Mouse (Mus musculus) cerebellum, adult 11-12 months (tissue): ENCODE measurements around the gene Zfp759.
"Not testable (repeated sequence)": the region's sequence is repeated elsewhere in the genome, so short reads cannot be mapped to it uniquely, and the experiment has no call there.

ENCODE experiments used
- DNase-seq: peaks from one replicate; pipeline ENCODE4 v3.0.0; 2022

Zfp759 gene

DNA sequence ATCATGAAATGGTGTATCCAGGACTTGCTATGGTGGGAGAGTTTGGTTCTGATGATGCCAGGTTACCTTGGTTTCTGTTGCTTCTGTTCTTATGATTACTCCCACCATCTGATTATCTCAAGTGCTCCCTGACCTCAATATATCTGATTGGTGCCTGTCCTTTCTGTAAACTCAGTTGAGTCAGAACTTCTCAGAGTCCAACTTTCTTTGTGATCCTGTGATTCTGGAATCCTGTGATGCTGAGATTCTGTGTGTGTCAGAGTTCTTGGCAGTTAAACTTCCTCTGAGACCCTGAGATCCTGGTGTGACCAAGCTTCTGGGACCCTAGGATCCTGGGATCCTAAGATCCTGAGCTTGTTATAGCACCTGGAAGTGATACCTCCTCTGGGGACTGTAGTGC lies at the start of gene Zfp759:
Gene Zfp759 (plus strand): TSS at position 301 of the 400 bp plus-strand sequence.
- DNase-seq: not testable (repeated sequence)

DNA sequence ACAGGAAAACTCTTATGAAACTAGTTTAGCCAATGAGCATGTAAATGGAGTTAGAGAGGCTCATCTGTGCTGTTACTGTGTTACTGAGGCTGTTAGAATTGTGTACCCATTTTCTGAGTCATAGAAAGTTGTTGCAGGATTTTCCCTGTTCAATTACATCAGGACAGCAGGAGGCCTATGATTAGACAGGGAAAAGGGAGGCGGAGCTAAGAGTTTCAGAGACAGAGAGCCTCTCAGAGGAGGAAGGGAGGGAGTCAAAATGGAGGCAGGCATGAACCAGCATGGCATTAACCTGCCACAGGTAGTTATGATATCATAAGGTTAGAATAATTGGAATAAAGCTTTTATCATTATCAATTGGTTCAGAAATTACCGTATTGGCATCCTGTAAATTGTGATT lies 48.7 kb upstream of the Zfp759 start:
- DNase-seq: no peak

DNA sequence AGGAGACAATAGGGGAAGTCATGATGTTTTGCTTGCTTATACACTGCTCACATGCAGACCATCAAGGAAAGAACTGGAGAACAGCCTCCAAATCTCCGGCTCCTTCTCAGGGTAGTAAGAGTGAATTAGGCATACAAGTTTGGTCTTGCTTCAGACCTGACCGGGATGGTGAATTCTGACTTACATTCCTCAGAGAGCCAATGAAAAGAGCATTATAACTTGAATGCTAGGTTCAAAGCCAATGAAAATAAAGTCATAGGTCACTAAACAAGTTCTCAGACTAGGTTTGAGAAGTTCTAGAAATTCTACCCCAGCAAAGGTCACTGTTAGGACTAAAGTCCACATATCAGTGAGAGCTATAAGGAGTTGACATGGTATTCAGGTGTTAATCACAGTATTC lies 44.2 kb upstream of the Zfp759 start:
- DNase-seq: no peak

DNA sequence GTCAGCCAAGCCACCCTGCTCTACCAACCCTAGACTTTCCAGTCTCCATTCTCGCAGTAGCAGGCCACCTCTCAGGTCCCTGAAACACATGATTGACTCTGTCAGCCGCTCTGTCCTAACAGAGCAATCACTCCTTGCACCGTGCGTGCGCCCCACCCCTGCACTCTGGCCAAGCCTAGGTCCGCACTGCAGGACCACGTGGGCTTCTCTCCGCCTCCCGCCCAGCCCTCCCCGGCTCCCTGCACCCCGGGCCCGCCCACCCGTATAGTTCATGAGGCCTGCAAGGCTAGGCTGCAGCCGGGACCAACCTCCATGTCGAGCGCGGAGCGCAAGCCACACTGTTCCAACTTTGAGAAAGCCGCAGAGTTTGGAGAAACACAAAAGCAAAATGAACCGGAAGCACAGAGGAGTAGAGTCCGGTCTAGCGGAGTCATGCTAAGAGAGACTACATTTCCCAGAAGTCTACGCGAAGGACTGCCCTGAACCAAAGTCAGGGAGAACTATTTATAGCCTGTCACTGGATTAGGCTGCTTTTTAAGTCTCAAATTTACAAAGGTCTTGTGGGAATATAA lies 40.2 kb upstream of the Zfp759 start:
- DNase-seq: peak; percentile 73

DNA sequence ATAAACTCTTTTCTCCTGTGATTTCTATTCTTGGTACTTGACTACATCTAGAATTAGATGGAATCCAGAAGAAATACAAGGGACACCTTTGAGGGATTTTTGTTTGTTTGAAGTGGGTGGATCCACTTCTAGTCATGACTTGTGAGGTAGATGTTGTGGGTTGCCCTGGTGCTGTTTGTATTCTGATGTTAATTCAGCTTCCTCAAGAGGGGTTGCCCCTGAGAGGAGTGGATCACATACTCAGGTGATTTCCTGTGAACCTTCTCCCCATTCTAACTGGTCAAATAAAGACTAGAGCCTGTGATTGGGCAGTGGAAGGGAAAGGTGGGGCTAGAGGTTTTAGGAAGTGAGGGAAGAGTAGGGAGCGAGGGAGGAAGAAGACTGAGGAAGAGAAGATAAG lies 39.5 kb upstream of the Zfp759 start:
- DNase-seq: peak; percentile 8

DNA sequence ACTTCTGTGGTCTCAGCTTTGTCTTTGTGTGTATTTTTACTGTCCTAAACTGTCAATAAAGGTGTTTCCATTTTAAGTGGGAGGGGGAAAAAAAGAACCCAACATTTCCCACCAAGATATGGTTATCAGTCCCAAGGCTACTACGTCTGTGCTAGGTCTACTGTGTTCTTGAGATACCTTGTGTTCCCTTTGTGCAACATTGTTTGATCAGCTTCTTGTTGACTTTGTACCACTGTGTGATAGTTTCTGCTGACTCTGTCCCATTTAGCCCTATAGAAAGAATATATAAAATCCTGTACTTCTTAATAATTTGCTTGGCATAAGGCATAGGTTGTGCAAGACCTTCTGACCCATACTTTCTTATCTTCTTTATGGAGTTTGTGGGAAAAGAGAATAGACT lies 31.3 kb upstream of the Zfp759 start:
- no peak for DNase-seq

DNA sequence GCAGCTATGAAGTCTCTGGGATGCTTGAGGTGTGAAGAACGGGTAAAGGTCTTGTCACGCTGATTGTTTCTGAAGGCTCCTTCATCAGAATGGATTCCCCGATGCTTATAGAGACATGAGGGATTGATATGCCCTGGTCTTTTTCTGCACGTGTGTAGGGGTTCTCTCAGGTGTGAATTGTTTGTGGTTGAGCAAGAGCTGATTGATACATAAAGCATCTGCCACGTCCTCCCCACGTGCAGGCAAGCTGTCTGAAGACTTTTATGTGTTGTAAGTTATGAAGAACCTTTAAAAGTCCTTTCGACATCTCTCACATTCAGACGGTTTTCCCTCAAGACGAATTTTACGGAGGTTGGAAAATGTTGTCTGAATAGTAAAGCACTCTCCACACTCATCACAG lies 23.6 kb upstream of the Zfp759 start, which contains the start of gene Zfp708:
Gene Zfp708 (minus strand): TSS at position 101 of the 400 bp plus-strand sequence.
- no peak for DNase-seq

DNA sequence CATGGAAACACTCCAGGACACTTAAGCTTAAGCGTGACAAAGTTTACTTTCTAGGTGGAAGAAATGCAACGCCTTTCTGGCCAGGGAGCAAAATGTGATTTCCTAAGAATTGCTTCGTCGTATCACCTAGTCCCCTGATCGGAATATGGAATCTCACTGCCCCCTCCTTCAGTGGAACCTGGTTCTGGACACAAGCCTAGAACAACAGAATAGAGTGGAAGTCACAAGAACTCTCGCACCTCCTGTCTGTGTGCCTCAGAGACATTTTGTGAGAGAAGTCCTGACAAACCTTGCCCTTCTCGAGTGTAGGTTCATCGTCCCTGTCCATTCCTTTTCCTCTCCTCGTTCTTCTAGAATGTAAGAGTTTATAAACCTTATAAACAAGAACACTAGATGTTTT lies 13.8 kb upstream of the Zfp759 start:
- peak; percentile 8 for DNase-seq

DNA sequence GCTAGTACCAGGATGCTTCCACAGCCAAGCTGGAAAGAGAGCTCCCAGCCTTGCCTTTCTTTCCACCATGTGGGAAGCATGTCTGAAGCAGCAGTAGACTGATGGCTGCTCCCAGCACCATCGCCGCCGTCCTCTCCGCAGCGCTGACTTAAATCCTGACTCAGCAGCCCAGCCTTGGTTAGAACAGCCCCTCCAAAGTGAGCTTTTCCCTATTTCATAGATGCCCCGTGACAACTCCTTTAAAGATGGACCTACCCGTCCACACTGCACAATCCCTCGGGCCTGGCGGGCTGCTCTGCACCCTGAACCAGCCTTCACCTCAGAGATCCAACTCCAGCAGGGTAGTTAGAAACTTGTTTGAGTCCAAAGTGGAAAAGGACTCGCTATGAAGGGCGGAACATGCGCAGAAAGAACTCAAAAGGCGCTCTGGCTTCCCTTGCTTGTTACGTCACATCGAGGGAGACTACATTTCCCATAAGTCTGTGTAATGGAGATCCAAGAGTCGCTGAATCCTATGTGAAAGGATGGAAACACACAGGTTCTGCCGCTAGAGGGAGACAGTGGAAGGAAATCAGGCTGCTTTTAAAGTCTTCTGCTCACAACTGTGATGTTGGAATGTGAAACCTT lies 13.2 kb upstream of the Zfp759 start, which contains the start of gene Gm28557:
Gene Gm28557 (minus strand): TSS at position 411 of the 627 bp plus-strand sequence.
- DNase-seq: peak; percentile 91

DNA sequence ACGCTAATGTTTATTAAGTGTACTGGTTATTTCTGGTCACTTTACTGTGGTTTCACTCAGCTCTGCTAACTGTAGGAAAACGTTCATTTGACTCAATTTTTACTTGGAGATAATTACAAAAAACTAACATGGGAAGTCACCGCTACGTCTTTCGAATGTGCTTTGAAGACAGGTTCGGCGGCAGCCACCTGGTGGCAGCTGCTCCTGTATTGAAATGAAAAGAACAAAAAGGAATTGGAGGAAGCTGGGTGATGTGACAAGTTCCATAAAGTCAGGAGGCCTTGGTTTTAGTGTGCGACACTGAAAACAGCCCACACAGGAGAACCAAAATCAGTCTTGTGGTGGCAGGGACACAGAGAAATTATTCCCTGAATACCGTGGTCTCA lies 12.6 kb upstream of the Zfp759 start:
- no peak for DNase-seq

DNA sequence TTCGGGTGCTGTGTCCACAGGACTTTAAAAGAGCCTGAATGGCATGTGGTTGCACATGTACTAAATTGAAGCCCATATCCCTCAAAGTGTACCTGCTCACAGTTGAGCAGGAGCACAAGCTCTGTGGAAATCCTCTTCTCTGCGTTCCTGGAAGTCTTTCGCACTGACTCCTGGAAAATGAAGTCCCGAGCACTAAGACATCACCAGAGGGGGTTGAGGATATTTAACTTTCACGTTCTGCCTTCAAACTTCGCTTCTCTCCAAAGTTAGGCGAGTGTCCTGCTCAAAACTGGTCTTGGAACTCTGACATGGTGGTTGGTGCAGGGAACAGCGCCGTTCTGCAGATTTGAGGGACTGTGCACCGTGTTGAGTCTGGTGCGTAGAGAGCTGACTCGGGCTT lies 9.4 kb upstream of the Zfp759 start:
- no peak for DNase-seq

DNA sequence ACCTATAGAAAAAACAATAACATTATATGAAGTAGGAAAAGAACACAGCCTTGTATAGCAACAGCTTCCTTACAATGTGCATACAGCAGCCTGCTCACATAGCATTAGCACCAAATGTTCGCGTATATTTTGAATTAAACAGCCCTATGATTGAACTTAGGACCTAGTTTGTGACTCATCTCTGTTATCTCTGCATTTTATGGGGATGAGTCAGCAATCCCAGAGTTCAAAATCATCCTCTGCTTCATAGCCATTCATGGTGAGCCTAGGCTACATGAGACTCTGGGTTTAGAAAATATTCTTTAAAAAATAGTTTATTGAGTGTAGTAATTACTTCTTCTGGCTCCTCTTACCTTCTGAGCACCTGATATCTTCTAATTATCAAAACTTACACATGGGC lies 8.2 kb upstream of the Zfp759 start:
- DNase-seq: no peak

DNA sequence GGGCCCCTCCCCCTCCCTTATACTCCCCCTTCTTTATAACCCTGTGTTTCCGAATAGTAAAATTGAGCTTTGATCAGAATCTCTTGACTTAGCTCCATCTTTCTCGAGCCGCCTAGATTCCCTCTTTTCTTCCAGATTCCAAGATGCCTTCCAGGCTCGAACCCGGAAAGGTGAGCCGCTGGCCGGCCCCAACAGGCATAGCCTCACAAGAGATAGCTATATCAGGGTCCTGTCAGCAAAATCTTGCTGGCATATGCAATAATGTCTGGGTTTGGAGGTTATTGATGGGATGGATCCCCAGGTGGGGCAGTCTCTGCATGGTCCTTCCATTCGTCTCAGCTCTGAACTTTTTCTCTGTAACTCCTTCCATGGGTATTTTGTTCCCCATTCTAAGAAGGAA lies 5.3 kb upstream of the Zfp759 start, which contains the start of gene Rslcan18:
Gene Rslcan18 (minus strand): TSS at position 101 of the 400 bp plus-strand sequence.
- not testable (repeated sequence) for DNase-seq

DNA sequence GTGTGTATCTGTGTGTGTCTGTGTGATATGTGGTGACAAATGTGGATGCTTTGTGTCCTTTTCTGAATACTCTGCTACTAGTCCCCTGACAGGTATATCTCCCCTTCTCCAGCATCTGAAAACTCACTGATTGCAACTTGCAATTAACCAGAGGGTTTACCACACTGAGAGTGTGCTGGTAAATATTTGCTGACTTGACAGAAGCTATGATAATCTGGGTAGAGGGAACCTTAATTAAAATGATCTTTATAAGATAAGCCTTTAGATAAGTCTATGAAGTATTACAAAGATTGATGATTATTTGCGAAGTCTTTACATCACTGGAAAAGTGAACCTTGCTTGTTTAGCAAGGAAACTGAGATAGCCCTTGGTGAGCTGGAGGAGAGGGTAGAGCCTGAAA lies 3.0 kb downstream of the Zfp759 start:
- no peak for DNase-seq

DNA sequence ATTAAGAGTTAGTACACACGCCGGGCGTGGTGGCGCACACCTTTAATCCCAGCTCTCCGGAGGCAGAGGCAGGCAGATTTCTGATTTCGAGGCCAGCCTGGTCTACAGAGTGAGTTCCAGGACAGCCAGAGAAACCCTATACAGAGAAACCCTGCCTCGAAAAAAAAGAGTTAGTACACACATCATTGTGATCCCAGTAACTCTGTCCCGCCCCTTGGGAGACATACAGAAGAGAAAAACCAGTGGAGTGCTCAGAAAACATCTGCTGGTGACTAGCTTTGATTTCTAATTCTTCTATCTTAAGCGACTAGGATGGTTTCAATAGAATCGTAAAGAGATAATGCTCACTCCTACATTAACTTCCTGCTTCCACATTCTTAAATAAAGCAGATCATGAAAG lies 6.0 kb downstream of the Zfp759 start:
- DNase-seq: peak; percentile 16

DNA sequence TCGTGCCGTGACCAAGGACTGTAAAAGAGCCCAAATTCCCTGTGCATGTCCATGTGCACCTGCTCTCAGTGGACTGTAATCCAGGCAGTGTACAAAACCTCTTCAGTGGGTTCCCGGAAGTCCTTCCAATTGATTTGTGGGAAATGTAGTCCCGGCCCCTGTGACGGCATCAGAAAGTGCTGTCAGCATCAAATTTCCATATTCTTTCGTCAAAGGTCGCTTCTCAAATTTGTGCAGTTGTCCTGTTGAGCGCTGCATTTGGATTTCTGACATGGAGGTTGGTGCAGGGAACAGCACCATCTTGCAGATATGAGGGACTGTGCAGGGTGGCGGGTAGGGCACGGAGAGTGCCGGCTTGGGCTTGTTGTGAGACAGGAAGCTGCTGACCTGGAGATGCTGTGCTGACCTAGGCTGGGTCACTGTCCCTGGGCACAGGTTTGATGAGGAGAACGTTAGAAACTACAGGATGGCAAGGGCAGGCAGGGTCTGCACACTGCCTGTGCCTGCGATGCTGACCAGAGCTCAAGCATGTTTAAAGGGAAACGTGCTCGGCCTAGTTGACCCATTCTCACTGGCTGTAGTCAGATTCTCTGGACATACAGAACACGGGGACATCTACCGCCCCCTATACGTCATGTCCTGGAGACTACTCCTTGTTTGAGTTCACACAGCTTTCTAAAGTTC lies 6.7 kb downstream of the Zfp759 start:
- DNase-seq: peak; percentile 85

DNA sequence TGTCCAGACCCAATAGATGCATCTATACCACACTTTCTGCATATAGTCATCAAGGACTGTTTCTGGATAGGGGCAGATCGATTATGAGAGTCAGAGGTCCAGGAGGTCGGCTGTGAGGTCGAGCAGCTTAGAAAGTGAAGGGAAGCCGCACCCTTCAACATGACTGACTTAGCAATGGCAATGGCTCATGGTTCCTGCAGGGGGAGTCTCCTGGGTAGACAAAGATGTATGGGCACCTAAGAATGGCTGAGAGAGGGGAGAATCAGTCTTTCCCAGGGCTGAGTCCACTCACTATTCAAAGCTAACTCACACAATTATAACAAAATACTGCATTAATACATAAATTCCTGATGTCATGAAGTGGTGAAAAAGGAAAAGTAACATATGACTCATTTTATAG lies 44.7 kb downstream of the Zfp759 start:
- not testable (repeated sequence) for DNase-seq

DNA sequence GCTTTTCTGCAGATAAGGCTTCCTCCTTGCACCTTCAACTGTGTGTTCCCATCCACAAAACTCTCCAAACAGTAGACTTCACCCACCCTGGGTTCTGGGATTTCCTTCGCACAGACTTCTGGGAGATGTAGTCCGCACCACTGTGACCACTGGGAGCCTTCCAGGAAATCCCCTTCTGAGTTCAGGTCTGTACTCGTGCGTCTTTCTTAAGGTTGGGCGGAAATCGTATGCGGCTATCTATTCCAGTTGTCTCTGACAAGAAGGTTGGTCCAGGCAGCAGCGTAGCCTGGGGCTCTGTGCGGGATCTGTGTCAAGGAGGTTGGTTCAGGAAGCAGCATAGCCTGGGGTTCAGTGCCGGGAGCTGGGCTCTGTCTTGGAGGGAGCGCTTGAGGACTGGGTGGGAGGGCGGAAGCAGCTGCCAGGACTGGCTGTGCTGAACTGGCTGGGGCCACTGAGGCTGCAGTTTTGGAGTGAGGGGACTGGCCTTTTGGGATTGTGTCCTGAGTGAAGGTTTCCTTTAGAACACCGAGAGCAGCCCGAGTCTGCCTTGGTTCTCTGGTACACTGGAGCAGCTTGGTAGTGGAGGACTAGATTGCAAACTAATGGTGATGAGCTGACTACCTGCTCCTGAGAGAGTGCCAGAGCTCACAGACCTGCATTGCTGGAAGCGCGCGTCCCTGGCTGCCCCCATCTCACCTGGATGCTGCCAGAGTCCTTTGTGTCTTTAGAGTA lies 51.7 kb downstream of the Zfp759 start, which contains the start of gene Rsl1:
Gene Rsl1 (plus strand): TSS at position 192 of the 732 bp plus-strand sequence.
- peak; percentile 63 for DNase-seq

DNA sequence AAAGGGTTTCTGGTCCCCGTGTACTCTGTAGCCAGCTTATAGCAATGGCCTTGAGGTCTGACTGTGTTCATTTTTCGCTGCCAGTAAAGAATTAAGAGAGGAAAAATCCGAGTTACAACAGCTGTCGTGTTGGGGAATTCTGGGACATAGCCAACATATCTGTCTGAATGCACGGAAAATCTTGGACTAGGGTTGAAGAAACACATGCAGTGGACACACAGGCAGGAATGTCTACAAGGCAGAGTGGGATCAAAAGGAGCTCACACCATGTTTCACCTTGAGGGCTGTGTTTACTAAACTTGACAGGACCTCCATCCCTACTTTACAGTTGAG lies 52.2 kb downstream of the Zfp759 start:
- no peak for DNase-seq
